Mouse (Mus musculus) heart, adult 2 months (tissue): ENCODE results near the gene Elovl6.

Source experiments
- CTCF ChIP-seq: fragments of 200-600 bp; IDR thresholded peaks from 2 replicates; pipeline ENCODE4 v1.8.1; 2022; ENCODE audit warnings: antibody characterized with exemption, mild to moderate bottlenecking, moderate library complexity
- EP300 ChIP-seq: fragments of 200-500 bp; IDR thresholded peaks from 2 replicates; pipeline ENCODE4 v1.6.1; 2011; ENCODE audit warnings: low read depth, low read length, control low read depth; ENCODE audit not compliant: insufficient read depth
- POLR2A ChIP-seq: fragments of 200-500 bp; IDR thresholded peaks from 2 replicates; pipeline ENCODE4 v1.6.1; 2011; ENCODE audit warnings: mild to moderate bottlenecking, low read depth, low read length, control low read depth; ENCODE audit not compliant: insufficient read depth

DNA sequence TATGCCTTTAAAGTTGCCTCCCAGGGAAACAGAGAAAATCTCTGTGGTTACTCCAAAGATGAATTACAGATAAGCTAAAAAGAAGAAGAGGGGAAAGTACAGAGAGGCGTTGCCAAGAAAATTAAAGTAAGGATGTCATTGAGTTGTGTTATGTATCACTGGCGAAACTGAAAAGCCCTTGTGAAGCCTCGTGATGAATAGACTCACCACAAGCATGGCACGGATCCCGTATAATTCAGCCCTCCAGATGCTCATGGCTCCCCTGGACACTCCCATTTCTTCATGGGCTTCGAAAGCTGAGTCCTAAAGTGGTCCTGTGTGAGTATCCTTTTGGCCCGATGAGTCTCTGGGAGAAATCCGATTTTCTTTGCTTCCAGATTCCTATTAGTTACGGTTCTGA is 125.1 kb downstream of the Elovl6 start:
- TF ChIP-seq CTCF (no peak), EP300 (no peak), POLR2A (no peak)
